Mouse (Mus musculus) thymus, adult 2 months (tissue): ENCODE measurements at regions not wholly inside any gene's neighbourhood (a gene's known extent, or its start where the extent isn't known, plus 50 kb on each side); places are given as distances from the start of the nearest gene placed in this dataset.

Experiments used
- DNase-seq: peaks from one replicate; pipeline ENCODE4 v3.0.0; 2021
- H3K27ac ChIP-seq: fragments of 200-500 bp; 2 replicates; pipeline ENCODE4 v1.5.1; 2012; ENCODE audit warnings: low read length, control low read depth; ENCODE audit not compliant: control insufficient read depth, insufficient read depth
- H3K27me3 ChIP-seq: fragments of 200-500 bp; 2 replicates; pipeline ENCODE4 v1.6.1; 2012; ENCODE audit warnings: mild to moderate bottlenecking, low read length, moderate library complexity, mixed read lengths; ENCODE audit not compliant: control insufficient read depth, insufficient read depth
- H3K36me3 ChIP-seq: fragments of 200-500 bp; 2 replicates; pipeline ENCODE4 v1.6.1; 2012; ENCODE audit warnings: mild to moderate bottlenecking, low read length, moderate library complexity; ENCODE audit not compliant: control insufficient read depth, insufficient read depth
- H3K4me1 ChIP-seq: fragments of 200-500 bp; replicated peaks from 2 replicates; pipeline ENCODE4 v1.6.1; 2012; ENCODE audit warnings: low read length; ENCODE audit not compliant: control insufficient read depth, insufficient read depth
- H3K4me3 ChIP-seq: fragments of 200-500 bp; 2 replicates; pipeline ENCODE4 v1.5.1; 2012; ENCODE audit warnings: mild to moderate bottlenecking, low read length, control low read depth, moderate library complexity; ENCODE audit not compliant: control insufficient read depth, insufficient read depth
- CTCF ChIP-seq: fragments of 200-500 bp; IDR thresholded peaks from 2 replicates; pipeline ENCODE4 v1.5.1; 2012; ENCODE audit warnings: mild to moderate bottlenecking, control low read depth, low read length, moderate library complexity, borderline replicate concordance; ENCODE audit not compliant: control insufficient read depth, poor library complexity, insufficient read depth; ENCODE audit errors: extremely low read depth
- POLR2A ChIP-seq: fragments of 200-500 bp; IDR thresholded peaks from 2 replicates; pipeline ENCODE4 v1.6.1; 2012; ENCODE audit warnings: mild to moderate bottlenecking, low read length, control low read depth, moderate library complexity; ENCODE audit not compliant: control insufficient read depth, poor library complexity, insufficient read depth; ENCODE audit errors: extremely low read depth
- WGBS: fragments of 180-500 bp; shearing (Covaris S2); methylation state at CpG from one replicate; pipeline ENCODE4 v1.1.7; 2018; 5-methylcytosine and 5-hydroxymethylcytosine counted together

- Histone ChIP-seq H3K36me3 (no peaks in the 10 kb centered on the region), H3K27me3 (no peaks in the 10 kb centered on the region), H3K27ac (no peak overlapping the region), H3K4me3 (no peak overlapping the region), H3K4me1 (no peaks in the 10 kb centered on the region)
- DNase-seq, result no peak
- 84% methylated on average over 3 of the region's 3 CpGs for WGBS
- TF ChIP-seq CTCF (no peak), POLR2A (no peak)
Observed at GRCm38 (mm10) chr16:50001662-50002455, 201.5 kb downstream of the Cd47 start.

GRCm38 (mm10) chr16:50002456-50002788 lies 202.1 kb downstream of the Cd47 start:
- WGBS, result 77% methylated on average over 3 of the region's 3 CpGs

GRCm38 (mm10) chr16:50009046-50009445 lies 208.7 kb downstream of the Cd47 start:
- Histone ChIP-seq H3K4me1 (no peaks in the 10 kb centered on the region), H3K27me3 (no peaks in the 10 kb centered on the region), H3K4me3 (no peak overlapping the region), H3K27ac (no peak overlapping the region), H3K36me3 (no peaks in the 10 kb centered on the region)
- over 99% methylated on average over 3 of the region's 3 CpGs for WGBS
- no peak for DNase-seq
- no peak for TF ChIP-seq CTCF
- TF ChIP-seq POLR2A, result no peak

More at GRCm38 (mm10) chr16:50002456-50002788, 202.1 kb downstream of the Cd47 start:
- TF ChIP-seq POLR2A (no peak), CTCF (no peak)
- Histone ChIP-seq H3K36me3 (no peaks in the 10 kb centered on the region), H3K4me3 (no peak overlapping the region), H3K27me3 (no peaks in the 10 kb centered on the region), H3K27ac (no peak overlapping the region), H3K4me1 (no peaks in the 10 kb centered on the region)
- no peak for DNase-seq

- H3K27me3 ChIP-seq, result no peaks in the 10 kb centered on the region
- DNase-seq, result no peak
- TF ChIP-seq CTCF (no peak), POLR2A (no peak)
- no peak overlapping the region for H3K4me3 ChIP-seq
- no peaks in the 10 kb centered on the region for H3K4me1 ChIP-seq
- 47% methylated on average over 6 of the region's 6 CpGs for WGBS
- no peaks in the 10 kb centered on the region for H3K36me3 ChIP-seq
- H3K27ac ChIP-seq, result no peak overlapping the region
Observed at GRCm38 (mm10) chr16:50009542-50009941, 209.2 kb downstream of the Cd47 start.

- no peak overlapping the region for H3K4me3 ChIP-seq
- TF ChIP-seq CTCF (no peak), POLR2A (no peak)
- WGBS, result 88% methylated on average over 5 of the region's 5 CpGs
- H3K36me3 ChIP-seq, result no peaks in the 10 kb centered on the region
- no peaks in the 10 kb centered on the region for H3K4me1 ChIP-seq
- no peak overlapping the region for H3K27ac ChIP-seq
- H3K27me3 ChIP-seq, result no peaks in the 10 kb centered on the region
- DNase-seq, result no peak
Observed at GRCm38 (mm10) chr16:50010074-50010473, 209.7 kb downstream of the Cd47 start.

GRCm38 (mm10) chr16:50010532-50010971 lies 210.2 kb downstream of the Cd47 start:
- Histone ChIP-seq H3K4me1 (no peaks in the 10 kb centered on the region), H3K27me3 (no peaks in the 10 kb centered on the region), H3K27ac (no peak overlapping the region), H3K36me3 (no peaks in the 10 kb centered on the region), H3K4me3 (no peak overlapping the region)
- no peak for DNase-seq
- TF ChIP-seq CTCF, result no peak
- no peak for TF ChIP-seq POLR2A
- 95% methylated on average over 6 of the region's 6 CpGs for WGBS

GRCm38 (mm10) chr16:50023885-50024284 lies 223.6 kb downstream of the Cd47 start:
- Histone ChIP-seq H3K4me1 (no peaks in the 10 kb centered on the region), H3K36me3 (no peaks in the 10 kb centered on the region), H3K27me3 (no peaks in the 10 kb centered on the region), H3K27ac (no peak overlapping the region), H3K4me3 (no peak overlapping the region)
- WGBS, result 95% methylated on average over 1 of the region's 1 CpGs
- TF ChIP-seq POLR2A, result no peak
- no peak for TF ChIP-seq CTCF
- DNase-seq, result no peak
